Mouse (Mus musculus) olfactory bulb, adult 2 months (tissue): Measurements from ENCODE around the gene Snx25. TPM values are rescaled to one million over a fixed set of nuclear protein-coding genes. Genes with fewer than 3 reads are reported as not detected.
"Not testable (repeated sequence)": the region's sequence is repeated elsewhere in the genome, so short reads cannot be mapped to it uniquely, and the experiment has no call there.

Experiments used
- H3K27ac ChIP-seq: fragments of 200-500 bp; 2 replicates; pipeline ENCODE4 v1.5.1; 2012; ENCODE audit warnings: low read depth, low read length; ENCODE audit not compliant: insufficient read depth
- H3K4me1 ChIP-seq: fragments of 200-500 bp; 2 replicates; pipeline ENCODE4 v1.6.1; 2012; ENCODE audit warnings: low read length; ENCODE audit not compliant: control insufficient read depth, insufficient read depth
- H3K4me3 ChIP-seq: fragments of 200-500 bp; 2 replicates; pipeline ENCODE4 v1.5.1; 2012; ENCODE audit warnings: mild to moderate bottlenecking, low read depth, low read length, moderate library complexity; ENCODE audit not compliant: insufficient read depth
- CTCF ChIP-seq: fragments of 200-500 bp; IDR thresholded peaks from 2 replicates; pipeline ENCODE4 v1.5.1; 2012; ENCODE audit warnings: low read depth, mild to moderate bottlenecking, low read length, moderate library complexity; ENCODE audit not compliant: insufficient read depth
- POLR2A ChIP-seq: fragments of 200-500 bp; IDR thresholded peaks from 2 replicates; pipeline ENCODE4 v1.6.1; 2012; ENCODE audit warnings: mild to moderate bottlenecking, low read depth, low read length, moderate library complexity; ENCODE audit not compliant: insufficient read depth
- WGBS: fragments of 180-500 bp; shearing (Covaris S2); methylation state at CpG from one replicate; pipeline ENCODE4 v1.1.7; 2018; 5-methylcytosine and 5-hydroxymethylcytosine counted together
- polyA plus RNA-seq: library from polyadenylated mRNA; stranded (reverse); fragments of >200 nt; gene quantifications from 2 replicates; pipeline ENCODE4 v1.2.4, GENCODE M21; 2012; ENCODE audit warnings: low replicate concordance; ENCODE audit not compliant: missing spikeins, insufficient read depth, insufficient read length

Snx25 gene
- polyA plus RNA-seq, 1 experiment: not detected

- no peak for TF ChIP-seq POLR2A
- TF ChIP-seq CTCF: no peak
- WGBS: 92% methylated on average over 3 of the region's 3 CpGs
- H3K4me3 ChIP-seq: no peak overlapping the region
- H3K27ac ChIP-seq: no peak overlapping the region
- peaks cover 19% of the 10 kb centered on the region; the same call in 1 of the 2 replicates for H3K4me1 ChIP-seq
Observed at GRCm38 (mm10) chr8:46141688-46142087, 10.3 kb downstream of the Snx25 start.

- Histone ChIP-seq H3K27ac (no peak overlapping the region), H3K4me1 (peaks cover 19% of the 10 kb centered on the region; the same call in 1 of the 2 replicates), H3K4me3 (no peak overlapping the region)
- TF ChIP-seq POLR2A: no peak
- TF ChIP-seq CTCF: no peak
- 71% methylated on average over 9 of the region's 9 CpGs for WGBS
Observed at GRCm38 (mm10) chr8:46140376-46141120, 11.4 kb downstream of the Snx25 start.

GRCm38 (mm10) chr8:46137843-46138596 is 13.9 kb downstream of the Snx25 start:
- Histone ChIP-seq H3K27ac (peak overlapping the region; percentile 59; the same call in 1 of the 2 replicates), H3K4me1 (peaks cover 17% of the 10 kb centered on the region; the same call in 1 of the 2 replicates), H3K4me3 (no peak overlapping the region)
- TF ChIP-seq POLR2A (no peak), CTCF (no peak)
- 68% methylated on average over 10 of the region's 10 CpGs for WGBS

GRCm38 (mm10) chr8:46137336-46137735 is 14.6 kb downstream of the Snx25 start:
- peaks cover 16% of the 10 kb centered on the region; the same call in 1 of the 2 replicates for H3K4me1 ChIP-seq
- no peak overlapping the region for H3K4me3 ChIP-seq
- no peak overlapping the region for H3K27ac ChIP-seq
- WGBS: 92% methylated on average over 1 of the region's 1 CpGs
- no peak for TF ChIP-seq CTCF
- no peak for TF ChIP-seq POLR2A

GRCm38 (mm10) chr8:46135546-46135945 is 16.4 kb downstream of the Snx25 start:
- H3K27ac ChIP-seq, H3K4me3 ChIP-seq: not testable (repeated sequence)
- peaks cover 11% of the 10 kb centered on the region; the same call in 1 of the 2 replicates for H3K4me1 ChIP-seq
- 91% methylated on average over 2 of the region's 2 CpGs for WGBS

- TF ChIP-seq CTCF (no peak), POLR2A (no peak)
- Histone ChIP-seq H3K4me3 (no peak overlapping the region), H3K4me1 (no peaks in the 10 kb centered on the region), H3K27ac (no peak overlapping the region)
- WGBS: 78% methylated on average over 2 of the region's 2 CpGs
Observed at GRCm38 (mm10) chr8:46130426-46130825, 21.5 kb downstream of the Snx25 start.

GRCm38 (mm10) chr8:46122498-46122897 is 29.5 kb downstream of the Snx25 start:
- Histone ChIP-seq H3K27ac (no peak overlapping the region), H3K4me3 (no peak overlapping the region), H3K4me1 (no peaks in the 10 kb centered on the region)
- TF ChIP-seq POLR2A (no peak), CTCF (no peak)
- WGBS: 99% methylated on average over 2 of the region's 2 CpGs

- Histone ChIP-seq H3K4me1 (no peaks in the 10 kb centered on the region), H3K4me3 (no peak overlapping the region), H3K27ac (no peak overlapping the region)
- WGBS: 94% methylated on average over 3 of the region's 3 CpGs
- TF ChIP-seq POLR2A: no peak
- TF ChIP-seq CTCF: no peak
Observed at GRCm38 (mm10) chr8:46119176-46119575, 32.8 kb downstream of the Snx25 start.

- H3K4me3 ChIP-seq: no peak overlapping the region
- H3K4me1 ChIP-seq: 0 out of 2 replicates have a peak, but pooled peaks cover 3% of the 10 kb centered on the region
- no peak for TF ChIP-seq CTCF
- no peak for TF ChIP-seq POLR2A
- 84% methylated on average over 3 of the region's 3 CpGs for WGBS
- H3K27ac ChIP-seq: no peak overlapping the region
Observed at GRCm38 (mm10) chr8:46117172-46117571, 34.8 kb downstream of the Snx25 start.

GRCm38 (mm10) chr8:46113421-46114170 is 38.4 kb downstream of the Snx25 start:
- not testable (repeated sequence) for H3K4me1 ChIP-seq, H3K27ac ChIP-seq, H3K4me3 ChIP-seq
